Mouse (Mus musculus) granulocyte monocyte progenitor cell, adult 5-6 weeks (primary cell): ENCODE measurements at regions not wholly inside any gene's neighbourhood (a gene's known extent, or its start where the extent isn't known, plus 50 kb on each side); places are given as distances from the start of the nearest gene placed in this dataset.

ENCODE experiments used
- ATAC-seq: replicated peaks from 2 replicates; pipeline ENCODE4 v1.8.0; 2016; ENCODE audit warnings: mild to moderate bottlenecking, moderate TSS enrichment, inconsistent platforms; ENCODE audit not compliant: poor library complexity, severe bottlenecking

DNA sequence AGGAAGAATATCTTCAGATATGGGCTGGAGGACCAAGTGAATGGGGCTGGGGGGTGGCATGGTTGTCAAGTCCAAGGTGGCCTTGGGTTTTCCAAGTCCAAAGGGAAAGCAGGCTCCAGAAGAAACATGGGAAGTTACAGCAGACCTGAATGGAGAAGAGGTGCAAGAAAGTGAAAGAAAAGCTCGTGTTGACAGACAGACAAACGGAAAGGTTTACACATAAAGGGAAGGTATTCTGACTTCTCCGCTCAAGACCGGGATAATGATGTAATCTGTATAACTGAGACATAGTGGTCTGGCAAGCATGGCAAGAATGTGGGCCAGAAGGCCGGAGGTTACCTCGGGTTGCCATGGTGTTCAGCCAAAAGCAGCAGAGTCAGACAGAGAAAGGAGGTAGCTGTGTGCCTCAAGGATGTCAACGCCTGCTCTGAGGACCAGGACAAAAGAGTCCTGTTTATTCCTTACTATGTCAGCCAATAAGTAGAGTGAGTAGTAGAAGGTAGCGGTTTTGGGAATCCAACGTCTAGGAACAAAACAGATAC lies 50.8 kb upstream of the Elk3 start:
- ATAC-seq, result peak; percentile 44; the same call in 1 of the 2 replicates

DNA sequence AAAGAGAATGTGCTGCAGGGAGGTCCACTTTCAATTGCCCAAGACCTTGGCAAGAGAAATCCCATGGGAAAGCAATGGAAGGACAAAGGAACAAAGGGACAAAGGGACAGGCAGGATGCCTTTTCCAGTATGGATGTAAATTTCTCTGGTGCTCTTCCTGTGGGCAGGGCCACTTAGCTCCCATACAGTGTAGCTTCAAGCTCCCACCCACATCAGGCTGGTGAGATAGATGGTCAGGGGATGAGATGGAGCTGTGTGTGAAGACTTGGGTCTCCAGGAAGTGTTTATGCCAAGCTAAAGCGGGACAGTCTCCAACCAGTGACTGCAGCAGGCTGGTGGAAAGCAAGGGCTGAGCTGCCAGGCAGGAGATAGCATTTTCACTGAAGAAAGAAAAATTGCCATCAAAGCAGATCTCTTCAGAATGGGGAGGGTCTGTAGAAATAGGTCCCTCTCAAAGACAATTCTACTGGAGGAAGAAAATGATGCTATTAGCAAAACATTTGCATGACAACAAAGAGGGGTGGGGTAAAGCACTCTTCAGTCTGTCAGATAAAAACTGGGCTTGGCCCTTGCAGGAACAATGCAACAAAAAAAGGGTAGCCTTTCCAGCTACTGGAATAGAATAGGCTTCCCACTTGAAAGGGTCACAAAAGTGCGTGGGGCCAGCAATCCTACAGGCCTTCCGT lies 53.3 kb upstream of the Elk3 start:
- no peak for ATAC-seq

- ATAC-seq, result peak; percentile 86
Measured at GRCm38 (mm10) chr10:93364881-93365280, 53.9 kb upstream of the Elk3 start.

- ATAC-seq, result peak; percentile 31; the same call in 1 of the 2 replicates
Measured at GRCm38 (mm10) chr10:93365318-93365717, 54.4 kb upstream of the Elk3 start.

DNA sequence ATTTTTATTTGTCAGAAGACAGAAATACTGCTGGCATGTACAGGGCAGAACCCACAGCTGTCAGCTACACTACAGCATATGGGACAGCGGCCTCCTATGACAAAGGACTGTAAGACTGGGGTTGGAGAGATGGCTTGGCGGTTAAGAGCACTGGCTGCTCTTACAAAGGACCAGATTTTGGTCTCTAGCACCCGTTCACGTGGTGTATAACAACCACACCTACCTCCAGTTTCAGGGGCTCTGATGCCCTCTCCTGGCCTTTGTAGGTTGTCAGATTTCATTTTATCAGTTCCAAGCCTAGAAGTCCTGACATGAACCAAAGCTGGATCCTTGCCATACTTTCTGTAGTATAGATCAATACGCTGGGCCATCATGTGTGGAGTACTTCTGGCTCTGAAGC lies 54.9 kb upstream of the Elk3 start:
- no peak for ATAC-seq

DNA sequence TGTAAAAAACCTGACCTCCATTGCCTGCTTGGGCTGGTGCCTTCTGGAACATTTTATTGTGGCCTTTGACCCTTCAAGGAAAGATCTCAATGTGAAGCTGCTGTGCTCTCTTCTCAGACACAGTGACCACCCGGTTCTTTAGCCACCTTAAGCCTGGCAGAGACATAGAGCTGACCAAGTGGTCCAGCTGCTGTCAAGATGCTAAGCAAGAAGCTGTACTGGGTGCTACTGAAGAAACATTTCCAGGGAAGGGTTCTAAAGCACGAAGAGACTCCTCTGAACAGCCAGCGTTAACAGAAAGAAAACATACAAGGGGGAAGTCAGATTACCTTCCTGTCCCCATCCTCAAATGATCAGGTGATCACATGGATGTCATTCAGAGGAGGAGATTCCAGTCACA lies 58.8 kb upstream of the Elk3 start:
- ATAC-seq, result no peak

- ATAC-seq, result peak; percentile 40; the same call in 1 of the 2 replicates
Measured at GRCm38 (mm10) chr10:93370331-93370730, 59.4 kb upstream of the Elk3 start.

GRCm38 (mm10) chr10:93372281-93372680 lies 61.3 kb upstream of the Elk3 start:
- no peak for ATAC-seq

DNA sequence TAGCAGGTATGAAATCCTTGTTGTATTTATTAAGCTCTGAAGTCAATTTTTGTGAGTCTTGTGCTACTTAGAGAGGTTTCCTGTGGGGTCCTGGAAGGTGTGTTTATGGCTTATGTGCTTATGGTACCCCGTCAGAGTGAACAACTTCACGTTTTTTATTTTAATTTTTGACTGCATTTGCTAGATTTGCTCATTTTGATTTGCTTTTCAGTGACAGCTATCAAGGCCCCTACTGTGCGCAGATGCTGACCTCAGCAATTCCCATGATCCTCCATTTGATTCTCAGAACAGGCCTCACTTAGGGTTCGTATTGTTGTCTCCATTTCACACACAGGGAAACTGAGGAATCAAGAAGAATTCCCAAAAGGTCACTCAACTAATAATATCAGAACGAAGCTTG lies 62.3 kb upstream of the Elk3 start:
- ATAC-seq, result no peak

DNA sequence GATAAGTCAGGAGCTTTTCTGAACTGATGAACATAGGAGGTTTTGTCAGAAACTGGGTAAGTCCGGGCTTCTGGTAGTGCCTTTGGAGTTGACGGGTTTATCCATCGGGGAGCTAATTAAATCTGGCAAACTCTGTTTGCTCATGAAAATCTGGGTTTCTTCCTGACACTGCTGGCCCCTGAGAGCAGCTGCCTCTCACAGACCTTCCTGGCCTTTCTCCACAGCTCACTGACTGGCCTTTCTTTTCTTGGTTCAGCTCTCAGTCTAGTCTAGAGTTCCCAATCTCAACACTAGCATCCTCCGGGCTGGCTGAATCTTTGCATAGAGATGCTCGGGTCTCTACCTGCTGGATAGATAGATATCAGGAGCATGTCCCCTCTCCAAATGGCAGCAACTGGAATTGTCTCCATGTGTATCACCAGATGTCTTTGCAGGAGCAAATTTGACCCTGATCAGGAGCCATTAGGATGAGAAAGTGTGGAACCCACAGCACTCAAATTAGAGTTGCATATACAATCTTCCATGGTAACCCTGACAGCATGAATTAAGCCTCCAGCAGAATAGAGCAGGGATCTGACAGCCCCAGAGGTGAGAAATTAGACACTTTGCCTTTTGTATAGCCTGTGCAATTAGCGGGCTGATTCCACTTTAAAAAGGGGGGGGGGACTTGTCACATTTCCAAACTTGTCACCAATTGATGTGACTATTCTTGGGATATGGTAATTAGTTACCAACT lies 63.2 kb upstream of the Elk3 start:
- ATAC-seq, result no peak

GRCm38 (mm10) chr10:93374690-93374994 lies 63.7 kb upstream of the Elk3 start:
- no peak for ATAC-seq

- peak; percentile 89 for ATAC-seq
Measured at GRCm38 (mm10) chr10:93375007-93375711, 64.2 kb upstream of the Elk3 start.

DNA sequence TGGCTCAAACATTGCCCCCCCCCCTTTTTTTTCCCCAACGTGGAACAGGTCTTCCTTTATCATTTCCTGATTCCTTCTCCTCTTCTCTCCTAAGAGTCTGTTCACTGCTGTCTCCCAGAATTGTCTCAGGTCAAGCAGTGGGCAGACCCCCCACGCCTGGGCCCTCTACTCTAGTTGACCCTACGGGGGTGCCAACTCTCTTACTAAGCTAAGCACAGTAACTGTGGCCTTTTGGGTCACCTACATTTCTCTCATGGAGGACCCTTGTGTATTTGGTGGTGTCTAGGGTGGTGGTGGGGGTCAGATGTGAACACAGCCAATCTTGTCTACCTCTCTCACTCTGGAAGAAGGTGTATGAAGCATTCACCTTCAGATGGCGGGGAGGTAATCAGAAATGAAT lies 64.8 kb upstream of the Elk3 start:
- ATAC-seq, result no peak

DNA sequence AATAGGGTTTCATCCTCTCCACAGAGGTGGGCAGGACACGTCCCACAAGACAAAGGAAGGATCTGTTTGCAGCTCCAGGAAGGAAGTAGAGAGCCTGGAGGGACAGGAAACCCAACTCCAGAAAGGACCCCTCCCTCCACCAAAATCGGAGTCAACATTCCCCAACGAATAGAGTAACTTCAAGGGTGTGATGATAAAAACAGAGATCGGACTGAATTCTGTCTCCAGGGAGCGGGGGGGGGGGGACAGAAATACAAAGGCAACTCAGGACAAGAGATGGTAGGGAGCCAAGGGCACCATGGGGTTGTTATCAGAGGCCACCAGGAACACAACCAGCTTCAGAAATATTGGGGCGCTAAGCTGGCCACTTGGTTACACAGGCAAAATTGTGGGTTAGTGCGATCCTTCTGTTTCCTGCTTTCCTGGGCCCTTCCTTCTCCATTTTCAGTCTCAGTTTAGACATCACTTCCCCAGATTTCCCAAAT lies 65.6 kb upstream of the Elk3 start:
- ATAC-seq, result peak; percentile 59

- ATAC-seq, result peak; percentile 32; the same call in 1 of the 2 replicates
Measured at GRCm38 (mm10) chr10:93389276-93389675, 63.9 kb upstream of the Lta4h start.

DNA sequence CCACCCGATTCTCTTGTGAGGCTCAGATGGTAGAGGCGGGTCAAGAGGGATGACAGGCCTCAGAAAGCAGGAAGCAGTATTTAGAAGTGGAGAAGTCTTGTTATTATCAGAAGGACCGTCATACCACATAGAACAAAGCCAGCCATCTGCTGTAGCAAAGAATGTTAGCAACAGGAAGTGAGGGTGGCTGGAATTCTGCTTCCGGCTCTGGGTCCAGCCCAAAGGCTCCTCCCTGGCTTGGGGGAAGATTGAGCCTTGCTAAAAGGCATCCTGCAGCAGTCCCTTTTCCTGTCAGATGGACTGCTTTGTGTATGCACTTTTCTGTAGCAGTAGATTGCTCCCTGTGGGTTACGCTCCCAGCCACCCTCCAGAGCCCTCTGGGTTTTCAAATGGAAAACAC lies 61.9 kb upstream of the Lta4h start:
- peak; percentile 53 for ATAC-seq

DNA sequence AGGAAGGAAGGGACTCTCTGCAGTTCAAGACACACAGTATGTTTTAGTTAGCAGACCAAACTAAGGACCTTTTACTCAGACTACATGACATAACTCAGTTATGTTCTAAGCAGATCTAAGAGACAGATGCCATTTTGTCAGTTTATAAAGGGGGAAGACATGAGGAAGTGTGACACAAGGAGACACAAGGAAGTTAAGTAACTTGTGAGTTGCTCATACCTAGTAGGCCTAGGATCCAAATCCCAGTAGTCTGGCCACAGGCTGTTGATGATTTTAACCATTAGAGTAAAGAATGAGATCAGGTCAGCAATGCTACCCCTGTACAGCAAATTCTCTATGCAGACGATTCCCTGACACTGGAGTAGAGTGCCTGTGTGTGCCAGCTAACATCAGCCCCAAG lies 59.3 kb upstream of the Lta4h start:
- ATAC-seq, result peak; percentile 71

DNA sequence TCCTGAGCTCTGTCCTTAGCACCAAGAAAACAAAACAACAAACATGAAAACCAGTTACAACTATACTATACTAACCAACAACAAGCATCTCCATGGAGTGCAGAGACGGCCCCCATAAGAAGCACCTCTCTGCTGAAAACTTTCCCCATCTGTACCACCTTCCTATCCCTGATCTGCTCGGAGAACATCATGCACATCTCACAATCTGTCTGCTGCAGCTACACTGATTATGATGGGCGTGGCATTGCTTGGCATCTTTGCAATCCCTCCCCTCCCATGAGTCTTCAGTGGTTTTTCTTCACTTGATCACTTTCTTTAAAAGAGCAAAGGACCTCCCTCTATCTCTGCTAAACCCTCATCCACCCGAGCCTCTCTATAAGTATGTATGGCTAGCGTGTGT lies 55.5 kb upstream of the Lta4h start:
- ATAC-seq, result no peak

- 0 out of 2 replicates have a peak, but pooled peaks have one; percentile 10 for ATAC-seq
Measured at GRCm38 (mm10) chr10:93398531-93399320, 54.5 kb upstream of the Lta4h start.
